Mouse (Mus musculus) ES-E14 (cell line): ENCODE data around the gene Itpr2. TPM values are rescaled to one million over a fixed set of nuclear protein-coding genes. Genes with fewer than 3 reads are reported as not detected.

Experiments
- DNase-seq: peaks from one replicate; pipeline ENCODE4 v3.0.0-alpha.2; 2013; ENCODE audit warnings: low read depth, low spot score
- H3K27ac ChIP-seq: 2 replicates; pipeline ENCODE4 v1.5.1; 2012; ENCODE audit warnings: low read depth, mild to moderate bottlenecking, low read length, moderate library complexity, mixed read lengths; ENCODE audit not compliant: poor library complexity, insufficient read depth, severe bottlenecking
- H3K36me3 ChIP-seq: 2 replicates; pipeline ENCODE4 v1.6.1; 2012; ENCODE audit warnings: mild to moderate bottlenecking, low read length, moderate library complexity, mixed read lengths; ENCODE audit not compliant: control insufficient read depth, poor library complexity, insufficient read depth, severe bottlenecking
- H3K4me1 ChIP-seq, 2 experiments: fragments of 150-350 bp in 1 of 2; sonication (generic) in 1 of 2; 2 replicates each; pipeline ENCODE4 v1.6.1; 2012; ENCODE audit warnings: low read length in 2 of 2, mild to moderate bottlenecking in 1 of 2, mixed read lengths in 1 of 2; ENCODE audit not compliant: control insufficient read depth in 2 of 2, insufficient read depth in 2 of 2, poor library complexity in 1 of 2
- H3K4me3 ChIP-seq, 2 experiments: fragments of 150-350 bp in 1 of 2; sonication (generic) in 1 of 2; 2 replicates each; pipeline ENCODE4 v1.5.1; 2012; ENCODE audit warnings: low read length in 2 of 2, low read depth in 1 of 2, mild to moderate bottlenecking in 1 of 2, mixed read lengths in 1 of 2; ENCODE audit not compliant: insufficient read depth in 1 of 2, poor library complexity in 1 of 2, severe bottlenecking in 1 of 2
- H3K9ac ChIP-seq: 2 replicates; pipeline ENCODE4 v1.6.1; 2012; ENCODE audit warnings: low read depth, mild to moderate bottlenecking, low read length, mixed read lengths; ENCODE audit not compliant: poor library complexity, insufficient read depth, severe bottlenecking
- H3K9me3 ChIP-seq: fragments of 150-350 bp; sonication (generic); 2 replicates; pipeline ENCODE4 v1.6.1; 2012; ENCODE audit warnings: low read depth, mild to moderate bottlenecking, low read length; ENCODE audit not compliant: control insufficient read depth, insufficient read depth
- CHD2 ChIP-seq: IDR thresholded peaks from 2 replicates; pipeline ENCODE4 v1.6.1; 2014; ENCODE audit warnings: mild to moderate bottlenecking, low read depth, low read length, inconsistent platforms
- HCFC1 ChIP-seq: IDR thresholded peaks from 2 replicates; pipeline ENCODE4 v1.6.1; 2012; ENCODE audit warnings: low read length, inconsistent platforms, borderline replicate concordance; ENCODE audit not compliant: insufficient read depth
- MAFK ChIP-seq: IDR thresholded peaks from 2 replicates; pipeline ENCODE4 v1.6.1; 2014; ENCODE audit warnings: mild to moderate bottlenecking, low read depth, low read length, inconsistent platforms; ENCODE audit not compliant: insufficient read depth
- ZC3H11A ChIP-seq: IDR thresholded peaks from 2 replicates; pipeline ENCODE4 v1.6.1; 2012; ENCODE audit warnings: low read depth, mild to moderate bottlenecking, inconsistent platforms, low read length, borderline replicate concordance
- ZNF384 ChIP-seq: IDR thresholded peaks from 2 replicates; pipeline ENCODE4 v1.6.1; 2012; ENCODE audit warnings: low read depth, low read length, inconsistent platforms
- in situ Hi-C, 2 experiments: fragments of 600-800 bp; cut with MboI; formaldehyde crosslinking; loops; one replicate each; pipeline ENCODE4 v1.15.1; 2025; ENCODE audit warnings: low sequenced_read_pairs in 2 of 2, inconsistent platforms in 1 of 2; ENCODE audit not compliant: unreplicated experiment in 2 of 2
- total RNA-seq: library from RNA; depleted of rRNA; stranded (reverse); fragments of 300-350 nt; gene quantifications from 2 replicates; pipeline ENCODE4 v1.2.3, GENCODE M21; 2012

The Itpr2 gene
- total RNA-seq, 1 experiment: 1.5 TPM

- in situ Hi-C loops: no loop called here
- no peak overlapping the region for H3K4me3 ChIP-seq
- no peaks in the 10 kb centered on the region for H3K9me3 ChIP-seq
- no peak overlapping the region for H3K27ac ChIP-seq
- DNase-seq: no peak
- H3K4me1 ChIP-seq: no peaks in the 10 kb centered on the region
- no peak overlapping the region for H3K9ac ChIP-seq
- no peak for TF ChIP-seq ZNF384
- no peak for TF ChIP-seq CHD2
- TF ChIP-seq ZC3H11A: no peak
- no peak for TF ChIP-seq MAFK
- no peak for TF ChIP-seq HCFC1
- no peaks in the 10 kb centered on the region for H3K36me3 ChIP-seq
These were observed 38.4 kb upstream of the Itpr2 start for GRCm38 (mm10) chr6:146540386-146540785.

- in situ Hi-C loops: no loop called here
- H3K9me3 ChIP-seq: no peaks in the 10 kb centered on the region
- no peak overlapping the region for H3K9ac ChIP-seq
- no peaks in the 10 kb centered on the region for H3K4me1 ChIP-seq
- H3K4me3 ChIP-seq: no peak overlapping the region
- TF ChIP-seq ZNF384: no peak
- no peak for TF ChIP-seq MAFK
- no peak for TF ChIP-seq HCFC1
- no peak for TF ChIP-seq CHD2
- H3K27ac ChIP-seq: no peak overlapping the region
- no peaks in the 10 kb centered on the region for H3K36me3 ChIP-seq
- no peak for DNase-seq
These were observed 36.6 kb upstream of the Itpr2 start for GRCm38 (mm10) chr6:146538661-146539060.

GRCm38 (mm10) chr6:146538071-146538470 lies 36.0 kb upstream of the Itpr2 start:
- in situ Hi-C loops: no loop called here
- H3K4me1 ChIP-seq: no peaks in the 10 kb centered on the region
- H3K9me3 ChIP-seq: no peaks in the 10 kb centered on the region
- no peaks in the 10 kb centered on the region for H3K36me3 ChIP-seq
- no peak for DNase-seq
- H3K4me3 ChIP-seq: no peak overlapping the region
- H3K9ac ChIP-seq: no peak overlapping the region
- H3K27ac ChIP-seq: no peak overlapping the region
- TF ChIP-seq MAFK (no peak), CHD2 (no peak), ZNF384 (no peak), ZC3H11A (no peak), HCFC1 (no peak)

- Histone ChIP-seq H3K9me3 (no peaks in the 10 kb centered on the region), H3K9ac (no peak overlapping the region), H3K36me3 (no peaks in the 10 kb centered on the region), H3K4me1 (no peaks in the 10 kb centered on the region), H3K4me3 (no peak overlapping the region), H3K27ac (no peak overlapping the region)
- DNase-seq: no peak
- no peak for TF ChIP-seq MAFK
- no peak for TF ChIP-seq HCFC1
- TF ChIP-seq ZC3H11A: no peak
- no peak for TF ChIP-seq ZNF384
- no peak for TF ChIP-seq CHD2
- in situ Hi-C loops: no loop called here
These were observed 35.1 kb upstream of the Itpr2 start for GRCm38 (mm10) chr6:146537111-146537510.

GRCm38 (mm10) chr6:146535501-146535900 lies 33.5 kb upstream of the Itpr2 start:
- Histone ChIP-seq H3K9ac (no peak overlapping the region), H3K4me1 (no peaks in the 10 kb centered on the region), H3K36me3 (no peaks in the 10 kb centered on the region), H3K9me3 (no peaks in the 10 kb centered on the region), H3K27ac (no peak overlapping the region), H3K4me3 (no peak overlapping the region)
- TF ChIP-seq ZC3H11A (no peak), ZNF384 (no peak), MAFK (no peak), HCFC1 (no peak), CHD2 (no peak)
- in situ Hi-C loops: no loop called here
- no peak for DNase-seq
